Mouse (Mus musculus): ENCODE results near the gene Kdm6b.

Gene Kdm6b

GRCm38 (mm10) chr11:69413221-69414181 lies at the start of gene Kdm6b:
TSS of gene Kdm6b (minus strand) at chr11:69413675.
- peak in 1 of 2 experiments; percentile 67 for DNase-seq (ENCODE audit: low spot score in 2 of 2)

DNA sequence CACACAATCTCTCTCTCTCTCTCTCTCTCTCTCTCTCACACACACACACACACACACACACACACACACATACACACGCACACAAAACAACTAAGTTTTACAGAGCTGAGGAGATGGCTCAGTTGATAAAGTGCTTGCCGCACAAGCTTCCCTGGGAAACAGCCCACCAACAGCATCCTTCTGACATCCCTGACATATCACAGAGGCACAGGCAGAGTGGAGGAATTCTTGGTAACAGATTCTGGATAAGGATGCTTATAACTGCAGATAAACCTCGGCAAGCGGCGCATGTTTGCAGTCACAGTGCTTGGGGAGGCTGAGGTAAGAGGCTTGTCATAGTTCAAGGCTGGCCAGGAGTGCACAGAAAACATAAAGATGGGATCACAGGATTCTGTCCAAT lies 48.1 kb upstream of the Kdm6b start:
- DNase-seq (ENCODE audit: low spot score in 2 of 2), result no peak

DNA sequence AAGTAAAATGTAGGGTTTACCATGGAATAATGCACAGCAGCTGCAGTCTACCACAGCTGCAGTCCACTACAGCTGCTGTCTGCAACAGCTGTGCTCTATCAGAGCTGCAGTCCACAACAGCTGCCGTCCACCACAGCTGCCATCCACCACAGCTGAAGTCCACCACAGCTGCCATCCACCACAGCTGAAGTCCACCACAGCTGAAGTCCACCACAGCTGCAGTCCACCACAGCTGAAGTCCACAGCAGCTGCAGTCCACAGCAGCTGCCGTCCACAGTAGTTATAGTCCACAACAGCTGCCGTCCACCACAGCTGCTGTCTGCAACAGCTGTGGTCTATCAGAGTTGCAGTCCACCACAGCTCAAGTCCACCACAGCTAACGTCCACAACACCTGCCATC lies 46.4 kb upstream of the Kdm6b start:
- DNase-seq (ENCODE audit: low spot score in 2 of 2), result no peak

DNA sequence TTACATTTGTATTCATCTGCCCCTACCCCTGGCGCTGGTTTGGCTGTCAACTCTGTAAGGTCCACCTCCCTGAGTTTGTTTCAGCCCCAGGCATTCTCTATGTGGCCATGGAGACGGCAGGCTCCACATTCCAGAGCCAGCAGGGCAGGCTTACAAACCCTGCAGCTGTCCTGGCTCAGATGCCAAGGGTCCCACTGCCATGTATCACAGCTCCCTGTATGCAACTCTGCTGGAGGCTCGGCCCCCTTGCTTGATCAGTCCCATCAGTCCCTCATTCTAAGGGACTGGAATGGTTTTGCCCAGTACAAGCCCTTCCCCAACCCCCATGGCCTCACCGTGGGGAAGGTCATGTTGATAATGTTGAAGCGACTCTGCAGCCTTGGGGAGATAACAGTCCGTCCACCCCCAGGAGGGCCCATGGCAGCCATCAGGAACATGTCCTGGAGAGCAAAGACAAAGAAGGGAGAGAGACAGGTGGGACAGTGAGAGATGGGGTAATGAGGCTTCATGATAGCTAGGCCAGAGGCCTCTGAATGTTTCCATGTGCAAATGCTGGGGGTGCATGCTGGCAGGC lies 43.6 kb upstream of the Kdm6b start:
- no peak for DNase-seq (ENCODE audit: low spot score in 2 of 2)

GRCm38 (mm10) chr11:69452114-69452867 lies 38.8 kb upstream of the Kdm6b start:
- no peak for DNase-seq (ENCODE audit: low spot score in 2 of 2)

- no peak for DNase-seq (ENCODE audit: low spot score in 2 of 2)
Observed at GRCm38 (mm10) chr11:69447299-69447698, 33.8 kb upstream of the Kdm6b start.

DNA sequence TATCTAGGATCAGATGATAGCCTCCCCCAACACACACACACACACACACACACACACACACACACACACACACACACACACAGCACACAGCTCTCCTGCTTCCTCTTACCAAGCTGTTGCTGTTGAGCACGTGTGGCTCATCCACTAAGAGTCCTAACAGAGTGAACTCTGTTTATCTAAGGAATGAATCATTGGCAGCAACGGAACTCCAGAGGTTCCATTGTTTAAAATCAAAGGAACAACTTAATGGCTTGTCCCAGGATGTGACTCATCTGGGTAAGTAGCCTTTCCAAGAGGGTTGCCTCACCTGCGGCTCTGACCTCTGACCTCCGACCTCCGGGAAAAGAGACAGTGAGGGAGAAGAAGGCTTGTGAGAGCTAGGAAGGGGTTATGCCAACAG lies 29.9 kb upstream of the Kdm6b start:
- no peak for DNase-seq (ENCODE audit: low spot score in 2 of 2)

DNA sequence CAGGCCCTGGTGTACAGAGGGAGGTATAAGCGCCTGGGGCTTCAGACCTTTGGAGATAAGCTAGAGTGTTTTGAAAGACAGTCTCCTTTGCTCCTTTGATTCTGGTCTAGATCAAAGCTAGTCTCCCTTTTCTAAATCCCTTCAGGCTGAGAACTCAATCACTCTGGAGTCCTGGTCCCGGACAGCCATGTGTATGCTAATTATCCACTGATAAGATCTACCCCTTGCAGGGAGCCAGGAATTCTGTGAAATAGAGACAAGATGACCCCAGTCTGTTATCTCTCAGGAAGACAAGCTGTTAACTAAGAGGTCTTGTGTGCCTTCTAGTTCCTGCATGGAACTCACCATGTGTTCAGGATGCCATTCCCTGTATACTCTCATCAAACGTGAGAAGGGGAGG lies 23.8 kb upstream of the Kdm6b start:
- DNase-seq (ENCODE audit: low spot score in 2 of 2), result no peak

GRCm38 (mm10) chr11:69433189-69433588 lies 19.7 kb upstream of the Kdm6b start:
- DNase-seq (ENCODE audit: low spot score in 2 of 2), result no peak

DNA sequence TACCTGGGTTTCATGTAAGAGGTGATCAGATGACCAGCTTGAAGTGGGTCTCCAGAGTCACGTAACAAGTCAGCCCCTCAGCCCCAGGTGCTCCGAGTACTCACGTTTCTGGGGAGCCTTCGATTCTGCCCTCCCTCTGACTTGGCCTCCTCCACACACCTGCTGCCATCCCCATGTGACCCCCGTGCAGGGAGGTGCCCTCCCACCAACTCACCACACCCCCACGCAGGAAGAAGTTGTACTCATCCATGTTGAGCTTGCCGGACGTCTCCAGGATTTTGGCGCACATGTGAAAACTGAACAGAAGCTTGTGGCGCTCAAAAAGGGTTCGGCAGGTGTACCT lies 19.1 kb upstream of the Kdm6b start:
- no peak for DNase-seq (ENCODE audit: low spot score in 2 of 2)

DNA sequence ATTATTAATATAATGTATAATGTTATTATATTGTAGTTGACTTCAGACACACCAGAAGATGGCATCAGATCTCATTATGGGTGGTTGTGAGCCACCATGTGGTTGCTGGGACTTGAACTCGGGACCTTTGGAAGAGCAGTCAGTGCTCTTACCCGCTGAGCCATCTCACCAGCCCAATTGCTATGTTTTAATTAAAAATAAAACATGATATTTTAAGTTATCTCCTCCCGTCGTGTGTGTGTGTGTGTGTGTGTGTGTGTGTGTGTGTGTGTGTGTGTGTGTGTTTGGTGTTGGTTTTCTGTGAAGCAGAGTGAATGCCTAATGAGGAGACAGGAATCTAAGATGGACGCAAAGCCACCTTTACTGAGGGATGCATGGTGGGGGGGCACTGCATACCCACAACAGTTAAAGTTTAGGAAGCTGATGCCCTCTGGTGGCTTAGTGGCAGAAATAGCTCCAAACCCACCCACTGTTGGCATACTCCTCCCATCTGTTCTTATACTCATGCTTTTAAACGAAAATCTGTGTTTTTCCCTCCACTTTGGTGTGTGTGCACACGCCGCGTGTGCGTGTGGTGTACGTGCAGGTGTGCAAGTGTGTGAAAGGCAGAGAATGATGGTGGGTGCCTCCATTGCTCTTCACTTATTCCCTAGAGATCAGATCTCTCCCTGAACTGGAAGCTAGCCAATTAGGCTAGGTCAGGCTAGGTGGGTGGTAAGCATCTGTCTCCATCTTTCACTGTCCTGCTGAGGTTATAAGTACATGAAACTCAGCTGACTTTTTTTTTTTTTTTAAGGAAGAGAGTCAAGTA lies 18.6 kb upstream of the Kdm6b start:
- DNase-seq (ENCODE audit: low spot score in 2 of 2), result peak in 1 of 2 experiments; percentile 80

GRCm38 (mm10) chr11:69430631-69431030 lies 17.2 kb upstream of the Kdm6b start:
- DNase-seq (ENCODE audit: low spot score in 2 of 2), result no peak

GRCm38 (mm10) chr11:69429313-69429712 lies 15.8 kb upstream of the Kdm6b start:
- DNase-seq (ENCODE audit: low spot score in 2 of 2), result no peak

DNA sequence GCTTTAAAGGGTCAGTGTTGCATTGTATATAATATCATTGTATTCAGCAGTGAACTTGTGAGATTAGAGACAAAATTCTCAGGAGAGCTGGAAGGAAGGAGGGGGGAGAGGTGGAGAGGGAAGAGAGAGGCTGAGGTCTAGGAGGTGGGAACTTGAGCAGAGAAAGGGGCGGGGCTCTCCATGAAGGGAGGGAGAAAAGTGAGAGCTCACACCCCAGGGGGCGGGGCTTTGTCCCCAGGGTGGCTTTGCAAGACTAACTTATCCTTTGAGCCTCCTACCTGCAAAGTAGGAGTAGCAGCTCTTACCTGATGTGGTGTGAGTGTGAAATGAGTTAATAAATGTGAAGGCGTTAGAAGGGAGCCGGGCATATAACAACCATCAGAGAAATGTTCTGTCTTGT lies 15.3 kb upstream of the Kdm6b start:
- DNase-seq (ENCODE audit: low spot score in 2 of 2), result no peak

- no peak for DNase-seq (ENCODE audit: low spot score in 2 of 2)
Observed at GRCm38 (mm10) chr11:69426246-69426645, 12.8 kb upstream of the Kdm6b start.

DNA sequence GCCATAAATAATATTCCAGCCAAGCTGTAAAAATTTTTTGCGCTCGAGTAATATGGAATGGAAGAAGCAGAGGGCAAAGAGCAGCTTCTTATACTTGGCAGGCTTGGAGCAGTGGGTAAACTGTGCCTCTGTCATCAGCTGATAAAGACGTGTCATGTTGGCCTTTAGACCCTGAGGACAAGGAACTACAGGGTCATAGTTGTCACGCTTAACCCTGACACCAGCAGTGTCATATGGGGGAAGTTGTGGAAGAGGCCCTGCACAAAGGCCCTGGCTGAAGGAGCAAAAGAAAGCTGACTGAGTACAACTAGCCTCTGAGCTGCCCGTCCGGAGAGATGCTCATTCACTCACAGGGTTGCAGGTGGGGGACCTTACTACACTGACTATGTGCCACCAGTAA lies 10.4 kb upstream of the Kdm6b start:
- no peak for DNase-seq (ENCODE audit: low spot score in 2 of 2)

DNA sequence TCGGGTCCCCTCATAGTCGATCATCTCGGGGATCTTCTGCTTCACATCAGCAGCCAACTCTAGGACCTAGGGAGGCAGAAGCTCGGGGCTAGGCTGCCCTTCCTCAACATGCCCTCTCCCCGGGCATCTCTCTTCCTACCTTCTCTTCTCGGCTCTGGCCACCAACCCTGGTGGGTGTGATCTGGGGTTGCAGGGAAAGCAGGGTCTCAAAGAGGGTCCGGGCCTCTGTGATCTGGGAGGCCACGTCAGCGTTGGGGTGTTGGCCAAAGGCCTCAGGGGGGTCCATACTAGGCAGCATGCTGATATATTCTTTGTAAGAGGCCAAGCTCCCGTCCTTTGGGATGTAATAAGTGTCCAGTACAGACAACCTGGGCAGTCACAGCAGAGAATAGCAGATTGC lies 9.4 kb upstream of the Kdm6b start:
- DNase-seq (ENCODE audit: low spot score in 2 of 2), result no peak

GRCm38 (mm10) chr11:69421131-69421977 lies 7.9 kb upstream of the Kdm6b start:
- no peak for DNase-seq (ENCODE audit: low spot score in 2 of 2)

- DNase-seq (ENCODE audit: low spot score in 2 of 2), result no peak
Observed at GRCm38 (mm10) chr11:69420554-69421000, 7.1 kb upstream of the Kdm6b start.

DNA sequence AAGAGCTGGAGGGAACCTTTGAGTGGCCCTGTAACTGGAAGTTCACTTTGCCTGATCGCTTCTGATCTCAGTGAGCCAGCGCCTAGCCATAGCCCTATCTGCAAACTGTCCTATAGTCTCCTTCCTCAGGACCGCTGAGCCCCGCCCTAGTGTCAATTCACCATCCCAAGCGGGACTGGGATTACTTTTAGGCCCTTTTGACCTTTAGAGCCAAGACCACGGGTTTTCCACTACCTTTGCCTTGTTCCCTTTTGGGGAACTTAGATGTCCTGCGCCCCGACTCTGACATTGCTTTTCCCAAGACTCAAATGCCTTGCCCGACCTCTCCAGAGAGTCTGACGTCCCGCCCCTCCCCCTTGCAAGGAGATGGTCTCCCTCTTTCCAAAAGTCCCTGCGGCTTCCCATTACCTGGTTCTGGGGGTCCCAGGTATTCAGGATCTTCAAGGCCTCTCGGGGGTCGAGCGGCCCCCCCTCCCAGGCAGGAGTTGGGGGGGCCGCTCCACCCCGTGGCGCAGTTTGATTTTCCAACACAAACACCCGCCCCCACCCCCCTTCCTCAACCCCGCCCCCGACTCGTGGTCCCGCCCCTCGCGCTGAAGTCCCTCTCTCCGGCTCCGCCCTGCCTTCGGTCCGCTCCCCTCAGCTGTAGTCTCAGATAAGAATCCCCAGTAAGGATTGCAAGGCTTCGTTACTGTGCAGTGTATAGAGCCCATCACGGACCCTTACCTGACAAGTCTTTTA lies 6.5 kb upstream of the Kdm6b start:
- DNase-seq (ENCODE audit: low spot score in 2 of 2), result no peak
